Mouse (Mus musculus) gastrocnemius, postnatal 25 days (tissue): ENCODE measurements around the gene Rab11fip3. TPM values are rescaled to one million over a fixed set of nuclear protein-coding genes. Genes with fewer than 3 reads are reported as not detected.

Source experiments
- DNase-seq: peaks from one replicate; pipeline ENCODE4 v3.0.0; 2022
- total RNA-seq, 2 experiments: library from RNA; stranded (reverse); gene quantifications; 1 replicate in 1 of 2; 2 replicates in 1 of 2; pipeline ENCODE4 v1.2.3; 2021

The Rab11fip3 gene
- total RNA-seq, 2 experiments from 2014 or later = 54.9 to 71.5 TPM

GRCm38 (mm10) chr17:25990331-25990730 is 79.0 kb downstream of the Rab11fip3 start:
- DNase-seq = no peak

- peak; percentile 94 for DNase-seq
Observed at GRCm38 (mm10) chr17:25985306-25986294, 83.8 kb downstream of the Rab11fip3 start, which contains the start of gene Capn15. Capn15 (minus strand) TSS chr17:25985796.

- no peak for DNase-seq
Observed at GRCm38 (mm10) chr17:25984556-25985305, 84.6 kb downstream of the Rab11fip3 start.

DNA sequence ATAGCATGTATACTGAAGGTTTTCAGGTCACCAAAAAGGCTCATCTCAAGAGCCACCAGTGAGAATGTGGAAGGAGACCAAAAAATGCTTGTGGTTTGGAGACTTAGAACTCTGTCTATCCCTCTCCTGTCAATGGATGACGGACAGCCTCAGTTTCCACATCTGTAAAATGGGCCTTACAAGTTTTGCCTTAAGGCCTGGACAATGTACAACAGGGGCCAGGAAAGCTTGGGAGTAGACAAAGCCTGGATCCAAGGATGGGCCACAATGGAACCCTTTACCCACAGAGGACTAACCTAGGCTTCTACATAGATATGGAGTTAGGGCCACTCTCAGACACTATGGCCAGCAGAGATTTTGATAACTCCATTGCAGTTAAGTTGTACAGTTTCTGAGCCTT is 85.3 kb downstream of the Rab11fip3 start:
- no peak for DNase-seq

GRCm38 (mm10) chr17:25982913-25983312 is 86.4 kb downstream of the Rab11fip3 start:
- no peak for DNase-seq

DNA sequence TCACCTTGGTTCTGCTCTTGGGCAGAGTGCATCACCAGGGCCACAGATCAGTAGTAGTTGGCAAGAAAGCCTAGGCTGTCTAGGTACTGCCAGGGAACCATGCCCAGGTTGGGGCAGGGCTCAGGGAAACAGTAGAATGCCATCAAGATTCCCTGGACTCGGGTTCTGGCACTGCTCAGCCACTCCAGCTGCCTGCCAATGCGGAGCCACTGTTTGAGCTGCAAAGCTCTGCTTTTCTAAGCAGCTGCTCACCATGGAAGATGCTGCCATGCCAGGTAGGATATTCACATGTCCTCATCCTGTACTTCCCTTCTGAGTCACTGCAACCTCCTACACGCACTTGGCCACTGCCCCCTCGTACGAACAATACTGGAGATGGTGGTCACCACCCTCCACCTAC is 88.5 kb downstream of the Rab11fip3 start:
- peak; percentile 71 for DNase-seq

- no peak for DNase-seq
Observed at GRCm38 (mm10) chr17:25979829-25980738, 89.3 kb downstream of the Rab11fip3 start.

- DNase-seq = no peak
Observed at GRCm38 (mm10) chr17:25970954-25971707, 98.2 kb downstream of the Rab11fip3 start.

DNA sequence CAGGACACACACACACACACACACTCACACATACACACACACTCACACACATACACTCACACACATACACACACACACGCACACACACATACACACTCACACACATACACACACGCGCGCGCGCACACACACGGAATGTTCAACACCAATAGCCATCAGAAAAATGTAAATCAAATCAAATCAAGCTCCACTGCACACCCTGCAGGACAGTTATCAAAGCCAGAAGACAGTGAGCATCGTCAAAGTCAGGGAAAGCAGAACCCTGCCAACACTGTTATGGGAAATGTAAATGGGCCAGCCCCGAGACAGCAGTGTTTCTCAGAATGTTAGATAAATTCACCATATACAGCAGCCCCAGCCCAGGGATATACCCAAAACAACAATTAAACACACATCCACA is 98.9 kb downstream of the Rab11fip3 start:
- no peak for DNase-seq

GRCm38 (mm10) chr17:25968176-25968575 is 101.2 kb downstream of the Rab11fip3 start:
- no peak for DNase-seq

GRCm38 (mm10) chr17:25967652-25968051 is 101.7 kb downstream of the Rab11fip3 start:
- DNase-seq = no peak

- no peak for DNase-seq
Observed at GRCm38 (mm10) chr17:25964271-25964670, 105.1 kb downstream of the Rab11fip3 start.

- DNase-seq = no peak
Observed at GRCm38 (mm10) chr17:25962413-25962905, 106.9 kb downstream of the Rab11fip3 start.

- DNase-seq = no peak
Observed at GRCm38 (mm10) chr17:25961566-25961965, 107.8 kb downstream of the Rab11fip3 start.

DNA sequence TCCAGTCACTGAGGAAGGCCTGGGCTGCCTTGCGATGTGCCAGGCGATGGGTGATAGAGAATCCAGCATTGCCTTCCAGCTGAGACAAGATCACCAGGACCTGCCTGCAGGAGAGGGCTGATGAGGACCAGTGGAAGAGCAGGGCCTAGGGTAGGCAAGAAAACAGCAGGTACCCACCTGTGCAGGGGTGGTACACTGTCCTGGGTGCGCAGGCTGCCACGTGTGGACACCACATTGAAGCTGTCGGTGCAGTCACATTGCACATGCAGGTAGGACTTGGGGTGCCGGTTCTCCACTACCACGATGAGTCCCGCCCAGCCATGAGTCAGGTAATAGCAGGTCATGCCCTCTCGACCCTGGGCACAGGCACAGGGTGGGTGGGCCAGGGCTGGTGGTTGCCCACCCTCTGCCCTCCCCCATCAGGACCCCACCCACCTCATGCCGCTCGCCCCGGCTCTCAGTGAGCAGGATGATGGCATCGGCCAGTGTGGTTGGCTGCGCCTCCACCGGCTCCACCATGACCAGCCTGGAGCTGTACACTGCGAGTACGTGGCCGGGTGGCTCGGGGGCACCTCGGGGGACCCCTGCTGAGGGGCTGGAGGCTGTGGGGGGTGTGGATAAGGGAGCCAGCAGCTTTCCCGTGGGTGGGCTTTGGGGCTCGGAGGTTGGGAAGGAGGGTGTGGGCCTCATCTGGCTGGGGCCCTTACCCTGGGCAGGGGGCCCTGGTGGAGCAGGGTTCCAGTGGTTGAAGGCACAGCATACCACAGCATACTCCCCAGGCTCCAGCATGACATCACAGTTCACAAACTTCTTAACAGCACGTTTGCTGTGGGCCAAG is 109.5 kb downstream of the Rab11fip3 start:
- DNase-seq = no peak

DNA sequence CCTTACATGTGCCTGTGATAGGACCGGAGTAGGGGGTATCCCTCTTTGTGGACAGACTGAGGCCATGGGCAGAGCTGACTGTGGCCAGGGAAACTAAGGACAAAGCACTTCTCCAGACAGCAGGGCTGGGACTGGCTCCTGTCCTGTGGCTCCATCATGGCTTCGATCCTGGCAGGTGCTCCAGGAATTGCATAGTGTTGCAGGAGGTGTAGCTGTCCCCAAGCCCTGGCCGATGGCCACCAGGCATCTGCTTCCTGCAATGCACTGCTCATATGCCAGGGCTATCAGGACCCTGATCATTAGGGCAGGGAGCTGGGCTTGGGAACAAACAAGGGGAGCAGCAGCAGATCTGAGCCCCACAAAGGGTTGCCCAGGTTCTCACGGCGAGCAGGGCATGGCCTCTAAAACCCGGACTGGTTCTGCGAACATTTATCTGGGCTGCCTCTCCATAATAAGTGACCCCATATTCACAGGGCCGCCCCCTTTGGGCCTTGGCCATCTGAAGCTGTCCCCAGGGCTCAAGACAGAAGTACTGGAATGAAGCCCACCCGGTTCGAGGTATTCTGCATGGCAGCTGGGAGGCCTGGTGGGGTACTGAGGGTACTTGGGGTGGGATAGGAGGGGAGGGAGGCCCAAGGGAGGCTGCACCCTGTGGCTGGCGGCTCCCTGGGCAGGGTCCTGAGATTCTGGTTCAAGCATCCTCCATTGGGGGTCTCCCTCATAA is 110.4 kb downstream of the Rab11fip3 start:
- DNase-seq = no peak

DNA sequence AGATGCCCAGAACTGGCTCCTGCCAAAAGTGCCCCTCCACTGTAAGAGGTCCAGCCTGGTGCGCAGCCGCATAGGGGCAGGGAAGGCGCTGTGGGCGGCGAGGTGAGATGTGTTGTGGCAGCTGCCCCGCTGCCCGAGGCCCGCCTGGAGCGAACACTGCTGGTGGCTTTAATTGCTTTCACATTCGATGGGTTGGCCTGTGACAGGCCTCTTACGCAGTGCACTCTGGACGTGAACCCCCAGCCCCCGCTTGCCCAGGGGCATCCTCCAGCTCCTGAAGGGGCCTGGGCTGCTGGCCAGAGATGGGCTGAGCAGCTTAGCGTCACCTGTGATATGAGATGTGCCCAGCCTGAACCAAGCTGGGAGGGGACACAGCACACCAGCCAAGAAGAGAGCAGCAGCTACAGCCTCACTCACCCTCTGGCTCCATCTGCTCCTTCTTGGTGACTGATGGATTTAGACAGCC is 111.7 kb downstream of the Rab11fip3 start:
- no peak for DNase-seq

DNA sequence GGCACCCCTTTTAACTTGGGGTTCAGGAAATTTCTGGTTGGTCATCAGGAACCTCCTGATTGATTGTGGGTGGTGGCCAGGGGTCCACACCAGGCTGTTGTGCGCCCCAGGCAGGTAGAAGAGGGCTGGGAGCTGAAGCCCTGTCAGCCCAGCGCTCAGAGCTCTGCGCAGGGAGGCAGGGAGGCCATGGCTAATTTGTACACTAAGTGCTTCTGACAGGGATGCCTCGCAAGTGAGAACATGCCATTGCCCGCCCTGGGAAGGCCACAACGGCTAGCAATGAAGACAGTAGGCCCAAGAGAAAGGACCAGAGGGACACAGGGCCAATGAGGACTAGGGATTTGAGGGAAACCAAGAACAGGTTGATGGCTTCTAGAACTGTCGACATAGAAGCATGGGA is 112.7 kb downstream of the Rab11fip3 start:
- DNase-seq = no peak

GRCm38 (mm10) chr17:25956201-25956600 is 113.2 kb downstream of the Rab11fip3 start:
- DNase-seq = no peak
